Mouse (Mus musculus) kidney, adult 9 months (tissue): ENCODE results near the gene Cxcl13.

Experiments used
- DNase-seq: peaks from one replicate; pipeline ENCODE4 v3.0.0; 2022

The Cxcl13 gene

DNA sequence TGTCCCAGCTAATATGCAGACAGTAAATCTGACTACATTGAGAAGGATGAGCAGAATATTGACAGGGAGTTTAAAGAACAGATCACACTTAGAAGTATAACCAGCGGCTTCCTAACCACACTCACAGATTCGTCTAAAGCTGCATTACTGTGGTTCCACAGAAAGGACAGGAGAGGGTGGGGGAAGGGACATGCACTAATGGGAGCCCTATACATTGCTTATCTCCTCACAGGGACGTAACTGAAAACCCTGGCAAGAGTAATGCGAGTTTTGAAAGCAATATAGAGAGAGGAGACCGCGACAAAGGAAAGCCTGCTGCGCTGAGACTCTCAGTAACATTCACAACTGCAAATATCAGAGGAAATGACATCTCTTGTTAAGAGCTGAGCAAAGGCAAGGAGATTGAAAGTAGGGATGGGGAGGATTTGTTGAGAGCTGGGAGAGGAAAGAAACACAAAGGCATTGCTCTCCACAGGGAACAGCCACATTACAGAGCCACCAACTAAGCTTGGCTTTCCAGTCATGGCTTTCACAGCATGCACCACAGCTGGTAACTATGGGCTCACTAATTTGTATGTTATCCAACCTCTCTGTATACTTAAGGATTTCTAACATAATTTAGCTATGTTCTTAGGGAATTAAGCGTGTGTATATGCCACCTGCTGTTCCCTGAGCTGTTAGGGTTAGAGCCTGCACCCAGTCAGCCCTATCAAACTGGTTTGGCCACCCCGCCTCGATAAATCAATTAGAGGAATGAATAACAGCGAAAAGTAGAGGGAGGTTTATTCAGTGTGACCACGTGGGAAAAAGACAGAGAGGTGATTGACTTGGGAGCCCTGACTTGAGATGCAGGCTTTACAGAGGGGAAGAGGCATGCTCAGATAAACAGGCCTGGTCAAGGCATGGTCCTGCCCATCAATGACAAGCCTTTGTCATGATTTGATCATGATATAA lies 34.9 kb downstream of the Cxcl13 start:
- no peak for DNase-seq

DNA sequence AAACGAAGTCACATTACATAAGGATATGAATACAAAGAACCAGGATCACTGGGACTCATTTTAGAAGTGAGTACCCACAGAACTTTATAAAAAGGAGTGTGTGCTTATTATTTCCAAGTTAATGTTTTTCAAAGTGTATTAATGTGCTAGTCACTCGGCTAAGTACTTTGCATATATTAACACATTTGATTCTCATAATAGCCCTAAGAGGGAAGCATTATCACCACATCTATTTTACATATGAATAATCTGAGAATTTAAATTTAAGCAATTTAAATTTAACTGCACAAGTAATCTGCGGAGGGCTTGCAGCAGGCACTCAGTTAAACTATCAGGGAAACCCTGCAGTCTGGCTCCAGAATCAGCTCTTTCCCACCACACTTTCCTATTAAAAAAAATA lies 40.5 kb downstream of the Cxcl13 start:
- no peak for DNase-seq

DNA sequence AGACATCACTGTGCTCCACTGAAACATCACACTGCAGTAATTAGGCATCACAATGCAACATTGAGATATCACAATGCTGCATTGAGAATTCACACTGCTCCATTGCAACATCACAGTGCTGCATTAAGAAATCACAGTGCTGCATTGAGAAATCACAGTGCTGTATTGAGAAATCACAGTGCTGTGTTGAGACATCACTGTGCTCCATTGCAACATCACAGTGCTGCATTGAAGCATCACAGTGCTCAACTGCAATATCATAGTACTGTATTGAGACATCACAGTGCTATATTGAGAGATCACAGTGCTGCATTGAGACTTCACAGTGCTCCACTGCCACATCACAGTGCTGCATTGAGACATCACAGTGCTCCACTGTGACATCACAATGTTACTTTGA lies 46.6 kb downstream of the Cxcl13 start:
- no peak for DNase-seq

- no peak for DNase-seq
Observed at GRCm38 (mm10) chr5:96008274-96008842, 51.6 kb downstream of the Cxcl13 start.

- DNase-seq, result no peak
Observed at GRCm38 (mm10) chr5:96009076-96009475, 52.3 kb downstream of the Cxcl13 start.
